Mouse (Mus musculus) limb, embryonic 12.5 days (tissue): ENCODE measurements around the gene Sult2b1. TPM values are rescaled to one million over a fixed set of nuclear protein-coding genes. Genes with fewer than 3 reads are reported as not detected.

Experiments used
- ATAC-seq: fragments of 200-750 bp; cut with Nextera tagmentation; 2 replicates; pipeline ENCODE4 v1.8.0; 2017; ENCODE audit warnings: low read depth, moderate TSS enrichment; ENCODE audit not compliant: insufficient number of reproducible peaks, insufficient read depth, low FRiP score, low TSS enrichment
- H3K27ac ChIP-seq: fragments of 300-500 bp; sonication (generic); 2 replicates; pipeline ENCODE4 v1.5.1; 2016; ENCODE audit warnings: mild to moderate bottlenecking, moderate library complexity
- H3K27me3 ChIP-seq: fragments of 300-500 bp; sonication (generic); 2 replicates; pipeline ENCODE4 v1.6.1; 2016; ENCODE audit warnings: mild to moderate bottlenecking, moderate library complexity
- H3K36me3 ChIP-seq: fragments of 300-500 bp; sonication (generic); 2 replicates; pipeline ENCODE4 v1.6.1; 2016; ENCODE audit warnings: mild to moderate bottlenecking, moderate library complexity
- H3K4me1 ChIP-seq: fragments of 300-500 bp; sonication (generic); replicated peaks from 2 replicates; pipeline ENCODE4 v1.6.1; 2016
- H3K4me2 ChIP-seq: fragments of 300-500 bp; sonication (generic); 2 replicates; pipeline ENCODE4 v1.6.1; 2016; ENCODE audit warnings: mild to moderate bottlenecking, moderate library complexity
- H3K4me3 ChIP-seq: fragments of 300-500 bp; sonication (generic); replicated peaks from 2 replicates; pipeline ENCODE4 v1.5.1; 2016; ENCODE audit warnings: mild to moderate bottlenecking
- H3K9ac ChIP-seq: fragments of 300-500 bp; sonication (generic); replicated peaks from 2 replicates; pipeline ENCODE4 v1.6.1; 2016; ENCODE audit warnings: mild to moderate bottlenecking, moderate library complexity
- H3K9me3 ChIP-seq: fragments of 300-500 bp; sonication (generic); 2 replicates; pipeline ENCODE4 v1.6.1; 2016; ENCODE audit warnings: mild to moderate bottlenecking, moderate library complexity
- whole genome bisulfite sequencing: fragments of 180-500 bp; shearing (Covaris S2); methylation state at CpG from one replicate; pipeline ENCODE4 v1.1.7; 2016; 5-methylcytosine and 5-hydroxymethylcytosine counted together
- polyA plus RNA-seq: library from polyadenylated mRNA; unstranded; fragments of >200 nt; fragmentation: Nextera tagmentation; extraction: Ambion mirVana; gene quantifications from 2 replicates; pipeline ENCODE4 v1.2.1, GENCODE M21; 2016

Gene Sult2b1
- polyA plus RNA-seq, 1 experiment from 2014 or later = 1.9 TPM

DNA sequence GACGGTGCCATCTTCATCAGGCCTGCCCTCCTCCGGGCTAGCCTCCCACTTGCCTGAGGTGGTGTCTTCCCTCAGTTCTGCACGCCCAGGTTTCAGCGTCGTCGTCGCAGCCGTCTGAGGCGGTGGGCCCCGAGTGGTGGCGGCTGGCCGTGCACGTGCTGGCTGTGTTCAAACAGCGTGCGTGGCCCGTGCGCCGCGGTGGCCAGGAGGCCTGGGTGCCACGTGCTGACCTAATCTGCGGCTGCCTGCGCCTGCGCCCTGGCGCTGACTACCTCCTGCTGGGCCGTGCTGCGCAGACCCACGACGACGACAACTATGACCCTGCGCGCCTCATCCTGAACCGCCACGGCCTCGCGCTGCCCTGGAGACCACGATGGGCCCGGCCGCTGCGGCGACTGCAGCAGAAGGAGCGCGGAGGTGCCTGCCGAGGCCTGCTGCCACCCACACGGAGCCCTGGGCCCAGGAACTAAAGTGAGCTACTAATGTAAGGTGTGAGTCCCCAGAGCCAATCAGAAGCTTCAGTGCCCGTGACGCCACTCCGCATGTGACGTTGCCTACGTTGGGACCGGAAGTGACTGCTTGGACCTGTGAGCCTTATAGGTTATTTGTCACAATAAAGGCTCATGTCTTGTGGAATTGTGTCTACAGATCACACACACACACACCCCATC, 90.4 kb downstream of the Sult2b1 start, which contains the start of gene Sec1:
Gene Sec1, minus strand, starts transcription at position 482 of the 671 bp plus-strand sequence.
- H3K27ac ChIP-seq = peak within 1 kb of the TSS; percentile 80
- no peak within 1 kb of the TSS for H3K9ac ChIP-seq
- 90% methylated on average over 50 of the region's 50 CpGs for WGBS
- H3K4me3 ChIP-seq = no peak within 1 kb of the TSS
- no peak for ATAC-seq
- H3K4me1 ChIP-seq = peaks cover 19% of the 10 kb centered on the region; the same call in 1 of the 2 replicates
- no peaks in the 10 kb centered on the region for H3K36me3 ChIP-seq
- H3K9me3 ChIP-seq = no peaks in the 10 kb centered on the region
- H3K4me2 ChIP-seq = no peak within 1 kb of the TSS
- H3K27me3 ChIP-seq = peaks cover 14% of the 10 kb centered on the region

GRCm38 (mm10) chr7:45692364-45692763, 92.1 kb downstream of the Sult2b1 start:
- no peak overlapping the region for H3K4me2 ChIP-seq
- no peak overlapping the region for H3K9ac ChIP-seq
- H3K36me3 ChIP-seq = no peaks in the 10 kb centered on the region
- no peaks in the 10 kb centered on the region for H3K9me3 ChIP-seq
- H3K4me1 ChIP-seq = peaks cover 23% of the 10 kb centered on the region; the same call in 1 of the 2 replicates
- H3K27ac ChIP-seq = no peak overlapping the region
- ATAC-seq = no peak
- WGBS = 76% methylated on average over 2 of the region's 2 CpGs
- H3K27me3 ChIP-seq = no peaks in the 10 kb centered on the region
- no peak overlapping the region for H3K4me3 ChIP-seq

GRCm38 (mm10) chr7:45689800-45690199, 94.7 kb downstream of the Sult2b1 start:
- peaks cover 31% of the 10 kb centered on the region for H3K4me1 ChIP-seq
- H3K4me2 ChIP-seq = no peak overlapping the region
- ATAC-seq = no peak
- no peaks in the 10 kb centered on the region for H3K36me3 ChIP-seq
- H3K4me3 ChIP-seq = no peak overlapping the region
- H3K27ac ChIP-seq = no peak overlapping the region
- WGBS = 78% methylated on average over 11 of the region's 11 CpGs
- no peak overlapping the region for H3K9ac ChIP-seq
- no peaks in the 10 kb centered on the region for H3K9me3 ChIP-seq
- 0 out of 2 replicates have a peak, but pooled peaks cover 6% of the 10 kb centered on the region for H3K27me3 ChIP-seq

DNA sequence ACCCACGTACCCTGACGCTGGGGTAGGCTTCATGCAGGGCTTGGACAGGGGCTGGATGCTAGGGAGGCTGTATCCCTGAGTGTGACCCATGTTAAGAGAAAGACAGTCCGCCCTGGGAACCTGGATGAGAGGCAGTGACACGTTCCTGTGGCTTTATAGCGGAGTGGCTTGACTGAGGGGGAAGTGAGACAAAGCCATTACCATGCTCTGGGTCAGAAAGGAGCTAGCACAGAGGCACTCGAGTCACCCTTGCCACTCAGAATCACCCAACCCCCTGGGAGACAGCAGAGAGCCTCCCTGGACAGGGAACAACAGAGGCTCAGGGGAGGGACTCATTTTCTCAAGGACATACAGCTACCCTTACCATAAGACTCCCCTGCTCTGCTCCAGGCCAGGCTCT, 95.4 kb downstream of the Sult2b1 start:
- H3K27ac ChIP-seq = no peak overlapping the region
- no peaks in the 10 kb centered on the region for H3K9me3 ChIP-seq
- no peak overlapping the region for H3K9ac ChIP-seq
- no peak overlapping the region for H3K4me3 ChIP-seq
- no peak overlapping the region for H3K4me2 ChIP-seq
- ATAC-seq = no peak
- H3K4me1 ChIP-seq = peaks cover 28% of the 10 kb centered on the region
- H3K36me3 ChIP-seq = no peaks in the 10 kb centered on the region
- 51% methylated on average over 6 of the region's 6 CpGs for WGBS
- 0 out of 2 replicates have a peak, but pooled peaks cover 6% of the 10 kb centered on the region for H3K27me3 ChIP-seq

- peaks cover 28% of the 10 kb centered on the region for H3K4me1 ChIP-seq
- no peak overlapping the region for H3K4me3 ChIP-seq
- no peaks in the 10 kb centered on the region for H3K36me3 ChIP-seq
- 0 out of 2 replicates have a peak, but pooled peaks cover 6% of the 10 kb centered on the region for H3K27me3 ChIP-seq
- H3K9ac ChIP-seq = no peak overlapping the region
- no peaks in the 10 kb centered on the region for H3K9me3 ChIP-seq
- no peak overlapping the region for H3K27ac ChIP-seq
- ATAC-seq = no peak
- 75% methylated on average over 3 of the region's 3 CpGs for WGBS
- H3K4me2 ChIP-seq = no peak overlapping the region
Measured at GRCm38 (mm10) chr7:45686841-45687240, 97.6 kb downstream of the Sult2b1 start.

GRCm38 (mm10) chr7:45685811-45686210, 98.7 kb downstream of the Sult2b1 start:
- no peaks in the 10 kb centered on the region for H3K9me3 ChIP-seq
- 28% methylated on average over 10 of the region's 10 CpGs for WGBS
- H3K9ac ChIP-seq = no peak overlapping the region; the same call in 1 of the 2 replicates
- 0 out of 2 replicates have a peak overlapping the region, but pooled peaks have one; percentile 2 for H3K4me2 ChIP-seq
- no peak for ATAC-seq
- peaks cover 28% of the 10 kb centered on the region for H3K4me1 ChIP-seq
- H3K27ac ChIP-seq = peak overlapping the region; percentile 57; the same call in 1 of the 2 replicates
- 0 out of 2 replicates have a peak, but pooled peaks cover 6% of the 10 kb centered on the region for H3K27me3 ChIP-seq
- no peak overlapping the region for H3K4me3 ChIP-seq
- H3K36me3 ChIP-seq = no peaks in the 10 kb centered on the region

GRCm38 (mm10) chr7:45683396-45684050, 100.9 kb downstream of the Sult2b1 start, which contains the start of gene Ntn5:
Ntn5 (plus strand) TSS chr7:45684022.
- Histone ChIP-seq H3K36me3 (no peaks in the 10 kb centered on the region), H3K9me3 (no peaks in the 10 kb centered on the region), H3K9ac (0 out of 2 replicates have a peak within 1 kb of the TSS, but pooled peaks have one; percentile 18), H3K27ac (no peak within 1 kb of the TSS; the same call in 1 of the 2 replicates), H3K4me2 (peak within 1 kb of the TSS; percentile 40; the same call in 1 of the 2 replicates), H3K4me3 (no peak within 1 kb of the TSS), H3K27me3 (0 out of 2 replicates have a peak, but pooled peaks cover 6% of the 10 kb centered on the region), H3K4me1 (peaks cover 21% of the 10 kb centered on the region)
- WGBS = 77% methylated on average over 7 of the region's 7 CpGs
- ATAC-seq = no peak

DNA sequence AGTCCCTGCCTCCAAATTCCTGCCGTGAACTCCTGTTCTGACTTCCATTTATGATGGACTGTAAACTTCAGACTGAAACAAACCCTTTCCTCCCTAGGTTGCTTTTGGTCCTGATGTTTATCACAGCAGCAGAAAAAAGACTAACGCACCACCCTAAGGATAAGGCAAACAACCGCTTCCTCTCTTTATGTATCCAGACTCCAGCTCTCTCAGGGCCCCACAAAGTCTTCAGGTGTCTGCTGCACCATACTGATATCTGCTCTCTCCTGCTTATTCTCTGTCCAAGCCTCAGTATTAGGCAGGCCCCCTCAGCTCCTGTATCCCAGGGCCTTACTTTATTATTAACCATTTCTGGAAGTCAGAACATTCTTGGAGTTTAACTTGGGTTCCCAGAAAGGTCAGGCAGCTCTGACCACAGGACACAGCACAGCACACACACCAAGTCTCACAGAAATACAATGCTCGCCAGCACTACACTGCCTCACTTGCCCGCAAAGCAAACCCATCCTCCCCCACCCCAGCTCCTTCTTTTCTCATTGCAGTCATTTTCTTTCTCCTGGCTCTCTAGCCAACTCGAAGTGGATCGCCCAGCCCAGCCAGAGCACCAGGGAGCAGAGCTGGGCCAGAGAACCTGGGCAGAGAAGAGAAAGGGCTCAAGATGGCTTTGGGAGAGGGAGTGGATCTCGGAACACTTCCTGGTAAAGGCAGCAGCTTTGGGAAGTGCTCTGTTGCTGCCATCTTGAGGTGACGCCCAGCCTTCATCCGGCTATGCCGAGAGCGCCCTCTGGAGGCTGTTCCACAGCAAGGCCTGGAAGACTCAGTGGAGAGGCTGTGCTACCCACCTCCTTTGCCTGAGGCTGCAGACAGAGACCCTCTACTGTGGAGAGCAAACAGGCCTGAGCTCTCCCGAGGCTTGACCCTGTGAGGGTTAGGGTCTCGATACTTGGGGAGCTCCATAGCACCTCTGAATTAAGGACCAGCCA, 102.0 kb downstream of the Sult2b1 start:
- 29% methylated on average over 14 of the region's 14 CpGs for WGBS
- H3K4me3 ChIP-seq = 0 out of 2 replicates have a peak overlapping the region, but pooled peaks have one; percentile 9
- peaks cover 21% of the 10 kb centered on the region for H3K4me1 ChIP-seq
- H3K9ac ChIP-seq = 0 out of 2 replicates have a peak overlapping the region, but pooled peaks have one; percentile 31
- peak overlapping the region; percentile 40 for H3K4me2 ChIP-seq
- H3K27me3 ChIP-seq = 0 out of 2 replicates have a peak, but pooled peaks cover 6% of the 10 kb centered on the region
- peak; percentile 61 for ATAC-seq
- H3K27ac ChIP-seq = peak overlapping the region; percentile 67
- H3K36me3 ChIP-seq = no peaks in the 10 kb centered on the region
- no peaks in the 10 kb centered on the region for H3K9me3 ChIP-seq

DNA sequence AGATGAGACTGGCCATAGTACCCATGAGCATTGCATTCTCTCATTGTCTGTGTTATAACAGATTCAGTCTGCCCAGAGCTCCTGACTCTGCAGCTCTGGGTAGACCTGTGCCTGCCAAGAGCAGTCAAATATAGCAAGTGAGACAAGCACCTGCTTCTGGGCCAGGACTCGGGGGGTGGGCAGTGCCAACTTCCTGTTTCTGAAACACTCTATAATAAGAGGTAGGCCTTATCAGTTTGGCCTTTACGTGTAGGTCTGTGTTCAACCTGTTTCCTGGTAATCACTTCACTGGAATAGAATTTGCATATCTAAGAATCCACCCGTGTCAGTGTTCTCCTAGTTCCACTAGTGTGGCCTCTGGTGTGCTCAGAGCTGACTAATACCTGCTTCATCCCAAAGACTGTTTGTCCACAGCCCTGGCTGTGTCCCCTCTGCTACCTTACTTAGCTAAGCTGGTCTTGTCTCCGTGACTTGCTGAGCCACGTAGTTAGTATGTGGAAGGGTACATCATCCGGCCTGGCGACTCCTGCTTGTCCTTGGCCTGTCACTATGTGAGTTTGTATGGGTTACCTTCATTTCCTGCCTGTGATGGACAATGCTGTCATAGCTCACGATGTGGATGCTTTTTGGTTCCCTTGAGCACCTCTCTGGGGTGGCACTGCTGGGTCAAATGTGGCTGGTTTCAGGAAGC, 103.3 kb downstream of the Sult2b1 start:
- Histone ChIP-seq H3K27ac (no peak overlapping the region), H3K9ac (no peak overlapping the region), H3K9me3 (no peaks in the 10 kb centered on the region), H3K4me1 (peaks cover 17% of the 10 kb centered on the region), H3K4me3 (no peak overlapping the region), H3K27me3 (0 out of 2 replicates have a peak, but pooled peaks cover 2% of the 10 kb centered on the region), H3K4me2 (no peak overlapping the region), H3K36me3 (no peaks in the 10 kb centered on the region)
- no peak for ATAC-seq
- 85% methylated on average over 8 of the region's 8 CpGs for WGBS
